ENCODE assay signal across 9 mouse cellular contexts in the genomic region with DNA sequence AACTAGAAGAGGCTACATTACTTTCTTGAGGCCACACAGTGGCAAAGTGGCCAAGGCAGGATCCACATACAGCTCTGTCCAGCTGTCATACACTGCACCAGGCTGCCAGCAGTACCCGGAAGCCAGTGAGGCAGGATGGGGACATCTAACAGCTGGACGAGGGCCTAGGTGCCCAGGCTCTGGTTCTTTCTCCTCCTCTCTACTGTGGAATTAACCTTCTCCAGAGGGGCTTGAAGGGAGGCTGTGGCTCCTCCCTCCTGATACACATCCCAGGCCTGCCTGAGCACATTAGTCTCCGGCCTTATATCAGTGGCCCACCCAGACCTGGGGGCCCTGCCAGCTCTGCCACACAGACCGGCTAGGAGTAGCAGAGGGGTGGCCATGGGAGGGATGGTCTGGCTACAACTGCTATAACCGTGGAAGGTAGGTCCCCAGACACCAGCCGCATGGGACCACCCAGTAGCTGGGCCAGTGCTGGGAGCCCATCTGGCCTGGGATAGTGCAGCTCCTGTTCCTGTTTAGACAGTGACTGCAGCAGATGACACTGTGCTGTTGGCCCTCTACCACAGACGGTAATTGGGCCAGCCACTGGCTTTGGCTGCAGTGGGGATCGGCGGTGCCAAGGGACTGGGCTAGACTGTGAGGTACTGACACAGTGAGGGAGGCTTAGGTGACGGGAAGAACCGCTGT. TPM values are rescaled to one million over a fixed set of nuclear protein-coding genes. Genes with fewer than 3 reads are reported as not detected.
A peak's percentile ranks its signal among the peaks of the same experiment; 100 is the strongest.
DNase-seq lines count a peak whose midpoint lies in the region; ATAC-seq and TF ChIP-seq lines count a peak whose summit lies in the region.
"Had no signal": no experiment of that assay in that cellular context is flagged by ENCODE, and none has a peak within 500 bp of the region (broad histone marks: within the 10 kb centered on the region; RNA-seq: fewer than 3 reads in every experiment).

No protein-coding gene starts in this region.

- no peak overlapping the region for H3K27ac ChIP-seq in heart, embryonic 11.5 days (ENCODE audit: low read depth, low read length)
- H3K27ac ChIP-seq in limb, embryonic 14.5 days (replicated peaks; ENCODE audit: low read depth, low read length) = peak overlapping the region; percentile 92
- peak overlapping the region; percentile 69 for H3K27ac ChIP-seq in stomach, embryonic 16.5 days (ENCODE audit: low read length)

- H3K9me3 ChIP-seq in heart, embryonic 11.5 days (replicated peaks; ENCODE audit: control insufficient read depth, low read length) = no peaks in the 10 kb centered on the region
- no peaks in the 10 kb centered on the region for H3K9me3 ChIP-seq in limb, embryonic 14.5 days (ENCODE audit: control insufficient read depth, low read length)
- H3K9me3 ChIP-seq in stomach, embryonic 16.5 days (replicated peaks; ENCODE audit: control insufficient read depth, low read length) = no peaks in the 10 kb centered on the region

- H3K4me3 ChIP-seq in heart, embryonic 11.5 days (ENCODE audit: low read depth, low read length) = no peak overlapping the region
- H3K4me3 ChIP-seq in limb, embryonic 14.5 days (replicated peaks; ENCODE audit: low read length) = no peak overlapping the region
- H3K4me3 ChIP-seq in stomach, embryonic 16.5 days (replicated peaks; ENCODE audit: low read length) = no peak overlapping the region
- H3K4me3 ChIP-seq: myocyte had no signal

- no peak; the same call in 1 of the 2 replicates for ATAC-seq in heart, embryonic 11.5 days (replicated peaks; ENCODE audit: insufficient number of reproducible peaks, low FRiP score, low TSS enrichment)
- no peak for ATAC-seq in limb, embryonic 14.5 days (ENCODE audit: low FRiP score, low read depth)
- peak; percentile 59 for ATAC-seq in stomach, embryonic 16.5 days (ENCODE audit: insufficient read depth, low FRiP score)
- ATAC-seq in CD4-positive, CD25-positive, alpha-beta regulatory T cell, adult 4 months = no peak

- H3K36me3 ChIP-seq in heart, embryonic 11.5 days (ENCODE audit: control insufficient read depth, insufficient read depth, low read length) = no peaks in the 10 kb centered on the region
- no peaks in the 10 kb centered on the region for H3K36me3 ChIP-seq in limb, embryonic 14.5 days (ENCODE audit: control insufficient read depth, insufficient read depth, low read length)
- H3K36me3 ChIP-seq in stomach, embryonic 16.5 days (ENCODE audit: control insufficient read depth, insufficient read depth, low read length) = no peaks in the 10 kb centered on the region

- peak; percentile 73 to 74 for DNase-seq in layer of hippocampus, postnatal 10 days (ENCODE audit: low spot score in 2 of 2)
- DNase-seq in layer of hippocampus, adult 8-10 months (ENCODE audit: low spot score in 2 of 2) = no peak
- DNase-seq in cerebellum, postnatal 10 days = peak; percentile 89 to 93
- DNase-seq in limb, embryonic 14.5 days (ENCODE audit: low spot score) = no peak
- no peak for DNase-seq in ovary, postnatal 14 days (ENCODE audit: low spot score)

- peaks cover 28% of the 10 kb centered on the region for H3K4me1 ChIP-seq in heart, embryonic 11.5 days (ENCODE audit: control insufficient read depth, insufficient read depth, low read length)
- H3K4me1 ChIP-seq in limb, embryonic 14.5 days (ENCODE audit: control insufficient read depth, insufficient read depth, low read length) = peaks cover 34% of the 10 kb centered on the region
- H3K4me1 ChIP-seq in stomach, embryonic 16.5 days (ENCODE audit: control insufficient read depth, insufficient read depth, low read length) = peaks cover 24% of the 10 kb centered on the region

- H3K4me2 ChIP-seq in heart, embryonic 11.5 days = no peak overlapping the region
- H3K4me2 ChIP-seq in limb, embryonic 14.5 days (replicated peaks; ENCODE audit: low read depth, low read length, severe bottlenecking) = no peak overlapping the region
- peak overlapping the region; percentile 13; the same call in 1 of the 2 replicates for H3K4me2 ChIP-seq in stomach, embryonic 16.5 days (ENCODE audit: low read depth, low read length)

- H3K27me3 ChIP-seq in heart, embryonic 11.5 days (ENCODE audit: control insufficient read depth, insufficient read depth, low read length) = no peaks in the 10 kb centered on the region
- no peaks in the 10 kb centered on the region for H3K27me3 ChIP-seq in limb, embryonic 14.5 days (ENCODE audit: control insufficient read depth, insufficient read depth, low read length)
- no peaks in the 10 kb centered on the region for H3K27me3 ChIP-seq in stomach, embryonic 16.5 days (ENCODE audit: control insufficient read depth, insufficient read depth, low read length)

- 55% methylated on average over 11 of the region's 11 CpGs for WGBS in heart, embryonic 11.5 days (ENCODE audit: insufficient replicate concordance)
- WGBS in limb, embryonic 14.5 days = 58% methylated on average over 11 of the region's 11 CpGs
- 52% methylated on average over 11 of the region's 11 CpGs for WGBS in stomach, embryonic 16.5 days

- peak overlapping the region; percentile 16; the same call in 1 of the 2 replicates for H3K9ac ChIP-seq in heart, embryonic 11.5 days (ENCODE audit: low read depth, low read length)
- H3K9ac ChIP-seq in limb, embryonic 14.5 days (ENCODE audit: low read depth, low read length, severe bottlenecking) = no peak overlapping the region
- H3K9ac ChIP-seq in stomach, embryonic 16.5 days (ENCODE audit: low read length) = no peak overlapping the region

- TF ChIP-seq POLR2A in limb, embryonic 14.5 days (IDR thresholded peaks at IDR 0.05; ENCODE audit: borderline replicate concordance, extremely low read depth, insufficient read depth, insufficient read length) = no peak

RNA-seq across cellular contexts. Expression of a gene that starts 37.5 kb away (rescaled TPM):
- 1 to 10 TPM; 3.7 to 7.2 TPM for total RNA-seq in layer of hippocampus, postnatal 10 days (2021)
- total RNA-seq in layer of hippocampus, adult 8-10 months (2022) = 1 to 10 TPM; 1.5 to 3.7 (median 2.4) TPM
- polyA plus RNA-seq in heart, embryonic 11.5 days (2014; fragmentation: Nextera tagmentation; extraction: Ambion mirVana) = 34.3 and 47.8 TPM in 2 replicates
- polyA plus RNA-seq in limb, embryonic 14.5 days (2012; rRNA removed) = 104 and 123 TPM in 2 replicates
- polyA plus RNA-seq in limb, embryonic 14.5 days (2014; fragmentation: Nextera tagmentation; extraction: Ambion mirVana) = 67.2 and 70.3 TPM in 2 replicates
- 59.5 and 69.6 TPM in 2 replicates for polyA plus RNA-seq in stomach, embryonic 16.5 days (2015; fragmentation: Nextera tagmentation; extraction: Ambion mirVana)
- polyA plus RNA-seq in CD4-positive, CD25-positive, alpha-beta regulatory T cell, adult 4 months (2017; shearing (Covaris generic)) = 10 to 100 TPM in 1 of 2 experiments, 1 to 10 TPM in 1; 7.6 to 16.5 TPM

RNA-seq across cellular contexts. Expression of a gene that starts 46.9 kb away (rescaled TPM):
- 10 to 100 TPM; 75.2 to 91.7 TPM for total RNA-seq in layer of hippocampus, postnatal 10 days (2021)
- total RNA-seq in layer of hippocampus, adult 8-10 months (2022) = 10 to 100 TPM; 36.0 to 49.4 (median 43.5) TPM
- 14.6 and 15.4 TPM in 2 replicates for polyA plus RNA-seq in heart, embryonic 11.5 days (2014; fragmentation: Nextera tagmentation; extraction: Ambion mirVana)
- polyA plus RNA-seq in limb, embryonic 14.5 days (2012; rRNA removed) = 10.1 and 12.0 TPM in 2 replicates
- polyA plus RNA-seq in limb, embryonic 14.5 days (2014; fragmentation: Nextera tagmentation; extraction: Ambion mirVana) = 9.6 and 10.0 TPM in 2 replicates
- polyA plus RNA-seq in stomach, embryonic 16.5 days (2015; fragmentation: Nextera tagmentation; extraction: Ambion mirVana) = 14.1 and 16.6 TPM in 2 replicates
- under 1 TPM in 1 of 2 experiments, not detected in 1; 0.30 TPM for polyA plus RNA-seq in CD4-positive, CD25-positive, alpha-beta regulatory T cell, adult 4 months (2017; shearing (Covaris generic))

Comparison
In these comparisons a context has a peak if more than half of its experiments do, and no peak if none do; other contexts are left out.
1. DNase-seq: peak in layer of hippocampus, postnatal 10 days (2 of 2) and cerebellum, postnatal 10 days (2 of 2); none in layer of hippocampus, adult 8-10 months (0 of 2), limb, embryonic 14.5 days (single experiment) and ovary, postnatal 14 days (single experiment).
2. RNA of a gene that starts 46.9 kb away (polyA plus RNA-seq): 14.1 to 16.6 TPM in stomach, embryonic 16.5 days, 14.6 to 15.4 TPM in heart, embryonic 11.5 days and 9.6 to 12.0 TPM in limb, embryonic 14.5 days; 0.30 TPM in CD4-positive, CD25-positive, alpha-beta regulatory T cell, adult 4 months; every median in the first group is over 4 times any median in the second.